Mouse (Mus musculus) megakaryocyte, embryonic 14.5 days (primary cell): ENCODE data around the gene Klhl3.

Source experiments
- FLI1 ChIP-seq: IDR thresholded peaks from 2 replicates; pipeline ENCODE4 v1.6.1; 2012; ENCODE audit warnings: low read length, inconsistent platforms, mixed read lengths
- GATA1 ChIP-seq: IDR thresholded peaks from 3 replicates; pipeline ENCODE4 v1.6.1; 2012; ENCODE audit warnings: mixed read lengths, low read length, inconsistent platforms, borderline replicate concordance

DNA sequence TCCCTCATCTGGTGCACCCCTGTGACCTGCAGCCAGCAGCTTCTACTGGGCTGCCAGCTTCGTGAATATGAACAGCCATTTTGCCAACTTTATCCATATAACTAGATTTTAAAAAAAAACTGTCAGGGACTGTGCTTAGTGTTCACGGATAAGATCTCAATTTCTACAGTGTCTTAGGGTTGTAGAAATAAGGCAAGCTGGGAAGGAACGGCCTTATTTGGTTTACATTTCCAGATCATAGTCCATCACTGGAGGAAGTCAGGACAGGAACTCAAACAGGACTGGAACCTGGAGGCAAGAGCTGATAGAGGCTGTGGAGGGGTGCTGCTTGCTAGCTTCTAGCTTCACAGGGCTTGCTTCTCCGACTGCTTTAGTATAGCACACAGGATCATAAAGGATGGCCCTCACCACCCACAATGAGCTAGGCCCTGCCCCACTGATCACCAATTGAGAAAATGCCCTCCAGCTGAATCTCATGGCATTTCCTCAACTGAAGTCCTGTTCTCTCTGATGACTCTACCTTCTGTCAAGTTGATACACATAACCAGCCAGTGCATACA is 16.4 kb upstream of the Klhl3 start:
- TF ChIP-seq FLI1, result no peak
- TF ChIP-seq GATA1, result no peak
